12 mouse cellular contexts compared by ENCODE assay signal in the genomic region with DNA sequence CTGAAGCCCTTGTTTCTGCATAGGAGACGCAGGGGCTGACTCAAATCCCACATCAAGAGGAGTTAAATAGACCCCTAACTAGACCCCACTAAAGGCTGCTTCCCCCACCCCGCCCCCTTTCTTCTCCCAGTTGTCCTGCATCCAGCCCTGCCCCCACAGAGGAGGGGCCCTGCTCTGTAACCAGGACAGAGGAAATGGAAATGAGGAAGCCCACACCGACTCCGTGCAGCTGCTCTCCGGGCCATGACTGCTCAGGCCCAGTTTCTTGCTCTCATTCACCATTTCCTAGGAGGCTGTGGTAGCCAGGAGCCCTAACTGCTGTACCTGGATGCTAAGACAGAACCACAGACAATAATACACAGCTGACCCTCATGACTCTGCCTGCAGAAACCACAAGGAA. TPM values are rescaled to one million over a fixed set of nuclear protein-coding genes. Genes with fewer than 3 reads are reported as not detected.
DNase-seq lines count a peak whose midpoint lies in the region; ATAC-seq lines count a peak whose summit lies in the region.
"Had no signal": no experiment of that assay in that cellular context is flagged by ENCODE, and none has a peak within 500 bp of the region (broad histone marks: within the 10 kb centered on the region; RNA-seq: fewer than 3 reads in every experiment).

No protein-coding gene starts in this region.

- peaks cover 17% of the 10 kb centered on the region for H3K36me3 ChIP-seq in heart, embryonic 12.5 days
- H3K36me3 ChIP-seq in midbrain, embryonic 10.5 days = peaks cover 31% of the 10 kb centered on the region
- H3K36me3 ChIP-seq in midbrain, embryonic 16.5 days (ENCODE audit: control insufficient read depth, insufficient read depth, low read length) = peaks cover 3% of the 10 kb centered on the region; the same call in 1 of the 2 replicates
- H3K36me3 ChIP-seq in forebrain, embryonic 16.5 days (ENCODE audit: control insufficient read depth, insufficient read depth) = no peaks in the 10 kb centered on the region

- H3K4me1 ChIP-seq in heart, embryonic 12.5 days (replicated peaks) = peaks cover 43% of the 10 kb centered on the region
- peaks cover 37% of the 10 kb centered on the region for H3K4me1 ChIP-seq in midbrain, embryonic 10.5 days
- no peaks in the 10 kb centered on the region for H3K4me1 ChIP-seq in midbrain, embryonic 16.5 days (ENCODE audit: control insufficient read depth, insufficient read depth, low read length)
- H3K4me1 ChIP-seq in forebrain, embryonic 16.5 days (replicated peaks; ENCODE audit: control insufficient read depth, insufficient read depth, low read length) = 0 out of 2 replicates have a peak, but pooled peaks cover 2% of the 10 kb centered on the region

- H3K9ac ChIP-seq in heart, embryonic 12.5 days = no peak overlapping the region
- no peak overlapping the region for H3K9ac ChIP-seq in midbrain, embryonic 16.5 days (ENCODE audit: low read depth, low read length)
- H3K9ac ChIP-seq in forebrain, embryonic 16.5 days (replicated peaks; ENCODE audit: low read depth, low read length) = no peak overlapping the region
- H3K9ac ChIP-seq: liver, embryonic 15.5 days had no signal

- 0 out of 2 replicates have a peak overlapping the region, but pooled peaks have one; percentile 1 for H3K27ac ChIP-seq in heart, embryonic 12.5 days (ENCODE audit: poor library complexity, severe bottlenecking)
- peak overlapping the region; percentile 83 for H3K27ac ChIP-seq in midbrain, embryonic 10.5 days (replicated peaks)
- H3K27ac ChIP-seq in midbrain, embryonic 16.5 days (ENCODE audit: low read length) = no peak overlapping the region
- H3K27ac ChIP-seq in forebrain, embryonic 16.5 days (ENCODE audit: low read length) = no peak overlapping the region
- H3K27ac ChIP-seq: liver, embryonic 15.5 days had no signal

- H3K4me2 ChIP-seq in heart, embryonic 12.5 days = no peak overlapping the region
- H3K4me2 ChIP-seq in midbrain, embryonic 16.5 days (ENCODE audit: low read length) = no peak overlapping the region
- no peak overlapping the region for H3K4me2 ChIP-seq in forebrain, embryonic 16.5 days (ENCODE audit: low read length)
- H3K4me2 ChIP-seq: liver, embryonic 15.5 days had no signal

- H3K27me3 ChIP-seq in heart, embryonic 12.5 days (replicated peaks) = no peaks in the 10 kb centered on the region
- no peaks in the 10 kb centered on the region for H3K27me3 ChIP-seq in midbrain, embryonic 10.5 days (ENCODE audit: low read depth, poor library complexity, severe bottlenecking)
- H3K27me3 ChIP-seq in midbrain, embryonic 16.5 days (ENCODE audit: control insufficient read depth, insufficient read depth, low read depth, low read length) = no peaks in the 10 kb centered on the region
- no peaks in the 10 kb centered on the region for H3K27me3 ChIP-seq in forebrain, embryonic 16.5 days (replicated peaks; ENCODE audit: control insufficient read depth, insufficient read depth, low read length)
- H3K27me3 ChIP-seq: liver, embryonic 15.5 days had no signal

- H3K9me3 ChIP-seq in heart, embryonic 12.5 days (replicated peaks) = no peaks in the 10 kb centered on the region
- no peaks in the 10 kb centered on the region for H3K9me3 ChIP-seq in midbrain, embryonic 10.5 days (replicated peaks)
- no peaks in the 10 kb centered on the region for H3K9me3 ChIP-seq in midbrain, embryonic 16.5 days (replicated peaks; ENCODE audit: control insufficient read depth, low read length, poor library complexity, severe bottlenecking)
- H3K9me3 ChIP-seq in forebrain, embryonic 16.5 days (ENCODE audit: control insufficient read depth, low read length) = no peaks in the 10 kb centered on the region
- H3K9me3 ChIP-seq: liver, embryonic 15.5 days had no signal

- 33% methylated on average over 5 of the region's 5 CpGs for WGBS in heart, embryonic 12.5 days
- 14% methylated on average over 5 of the region's 5 CpGs for WGBS in midbrain, embryonic 10.5 days
- 7% methylated on average over 5 of the region's 5 CpGs for WGBS in midbrain, embryonic 16.5 days
- 7% methylated on average over 5 of the region's 5 CpGs for WGBS in forebrain, embryonic 16.5 days

- intact Hi-C loops in heart, postnatal 10 days (cut with DNase I) = loop anchor here (10.0 kb wide), 1 partner anchor 338 kb away; no protein-coding TSS in a partner anchor

- no peak overlapping the region for H3K4me3 ChIP-seq in heart, embryonic 12.5 days
- H3K4me3 ChIP-seq in midbrain, embryonic 10.5 days = no peak overlapping the region
- no peak overlapping the region for H3K4me3 ChIP-seq in midbrain, embryonic 16.5 days (ENCODE audit: low read depth, low read length)
- no peak overlapping the region for H3K4me3 ChIP-seq in forebrain, embryonic 16.5 days (replicated peaks; ENCODE audit: low read length)
- H3K4me3 ChIP-seq: liver, embryonic 15.5 days had no signal

- no peak for ATAC-seq in heart, embryonic 12.5 days (ENCODE audit: insufficient number of reproducible peaks, low FRiP score)
- no peak for ATAC-seq in midbrain, embryonic 16.5 days
- ATAC-seq in forebrain, embryonic 16.5 days = peak; percentile 75
- ATAC-seq in megakaryocyte progenitor cell, adult 5-6 weeks (replicated peaks; ENCODE audit: poor library complexity) = peak; percentile 43; the same call in 1 of the 2 replicates

- no peak for DNase-seq in heart, postnatal 10 days
- DNase-seq in midbrain, embryonic 10.5 days (ENCODE audit: low spot score) = peak; percentile 49
- no peak for DNase-seq in frontal cortex, postnatal 14 days (ENCODE audit: low spot score in 2 of 2)
- DNase-seq in cerebellum, adult 18-20 months = no peak
- DNase-seq: adrenal gland, postnatal 10 days; cerebellum, adult 9-10 months; layer of hippocampus, postnatal 36 days had no signal

RNA-seq across cellular contexts. Expression of gene Myo7a, which starts 36.9 kb away (rescaled TPM):
- 13.6 and 14.4 TPM in 2 replicates for polyA plus RNA-seq in heart, embryonic 12.5 days (2016; fragmentation: Nextera tagmentation; extraction: Ambion mirVana)
- 1 to 10 TPM; 4.2 to 4.6 TPM for total RNA-seq in heart, postnatal 10 days (2021)
- polyA plus RNA-seq in midbrain, embryonic 10.5 days (2016; fragmentation: Nextera tagmentation; extraction: Ambion mirVana) = 17.7 and 19.2 TPM in 2 replicates
- 22.5 and 22.8 TPM in 2 replicates for polyA plus RNA-seq in midbrain, embryonic 16.5 days (2015; fragmentation: Nextera tagmentation; extraction: Ambion mirVana)
- polyA plus RNA-seq in forebrain, embryonic 16.5 days (2015; fragmentation: Nextera tagmentation; extraction: Ambion mirVana) = 17.9 and 18.1 TPM in 2 replicates
- total RNA-seq in megakaryocyte progenitor cell, adult 5-6 weeks (2015) = 16.0 and 17.1 TPM in 2 replicates
- total RNA-seq in megakaryocyte progenitor cell, adult 5-6 weeks (2017) = 22.0 and 29.0 TPM in 2 replicates

Comparison
In these comparisons a context has a peak if more than half of its experiments do, and no peak if none do; other contexts are left out.
1. H3K27ac ChIP-seq: peak in heart, embryonic 12.5 days (single experiment) and midbrain, embryonic 10.5 days (single experiment); none in midbrain, embryonic 16.5 days (single experiment) and forebrain, embryonic 16.5 days (single experiment).
2. ATAC-seq: peak in forebrain, embryonic 16.5 days (single experiment) and megakaryocyte progenitor cell, adult 5-6 weeks (single experiment); none in heart, embryonic 12.5 days (single experiment) and midbrain, embryonic 16.5 days (single experiment).